Mouse (Mus musculus) forebrain, embryonic 15.5 days (tissue): ENCODE results near the gene Isyna1. TPM values are rescaled to one million over a fixed set of nuclear protein-coding genes. Genes with fewer than 3 reads are reported as not detected.

Experiments used
- ATAC-seq: fragments of 200-750 bp; cut with Nextera tagmentation; replicated peaks from 2 replicates; pipeline ENCODE4 v1.8.0; 2017; ENCODE audit warnings: mild to moderate bottlenecking, moderate TSS enrichment, moderate library complexity
- H3K27ac ChIP-seq: fragments of 300-500 bp; sonication (generic); replicated peaks from 2 replicates; pipeline ENCODE4 v1.5.1; 2015; ENCODE audit warnings: mild to moderate bottlenecking, inconsistent platforms
- H3K27me3 ChIP-seq: fragments of 300-500 bp; sonication (generic); 2 replicates; pipeline ENCODE4 v1.6.1; 2015; ENCODE audit warnings: inconsistent platforms
- H3K36me3 ChIP-seq: fragments of 300-500 bp; sonication (generic); 2 replicates; pipeline ENCODE4 v1.6.1; 2015; ENCODE audit warnings: mild to moderate bottlenecking, inconsistent platforms
- H3K4me1 ChIP-seq: fragments of 300-500 bp; sonication (generic); 2 replicates; pipeline ENCODE4 v1.6.1; 2015; ENCODE audit warnings: inconsistent platforms
- H3K4me2 ChIP-seq: fragments of 300-500 bp; sonication (generic); replicated peaks from 2 replicates; pipeline ENCODE4 v1.6.1; 2015; ENCODE audit warnings: mild to moderate bottlenecking, inconsistent platforms
- H3K4me3 ChIP-seq: fragments of 300-500 bp; sonication (generic); 2 replicates; pipeline ENCODE4 v1.5.1; 2015; ENCODE audit warnings: mild to moderate bottlenecking, inconsistent platforms
- H3K9ac ChIP-seq: fragments of 300-500 bp; sonication (generic); replicated peaks from 2 replicates; pipeline ENCODE4 v1.6.1; 2015; ENCODE audit warnings: mild to moderate bottlenecking, inconsistent platforms
- H3K9me3 ChIP-seq: fragments of 300-500 bp; sonication (generic); 2 replicates; pipeline ENCODE4 v1.6.1; 2016; ENCODE audit warnings: inconsistent platforms
- WGBS: fragments of 180-500 bp; shearing (Covaris S2); methylation state at CpG from one replicate; pipeline ENCODE4 v1.1.7; 2015; ENCODE audit warnings: mixed read lengths; 5-methylcytosine and 5-hydroxymethylcytosine counted together
- polyA plus RNA-seq: library from polyadenylated mRNA; unstranded; fragments of >200 nt; fragmentation: Nextera tagmentation; extraction: Ambion mirVana; gene quantifications from 2 replicates; pipeline ENCODE4 v1.2.1, GENCODE M21; 2015

Isyna1 gene
- polyA plus RNA-seq, 1 experiment from 2014 or later, result 116 TPM

GRCm38 (mm10) chr8:70618888-70619334, 24.7 kb downstream of the Isyna1 start:
- H3K27me3 ChIP-seq, result 0 out of 2 replicates have a peak, but pooled peaks cover 3% of the 10 kb centered on the region
- 38% methylated on average over 9 of the region's 9 CpGs for WGBS
- no peak for ATAC-seq

GRCm38 (mm10) chr8:70622220-70622619, 28.0 kb downstream of the Isyna1 start:
- 64% methylated on average over 3 of the region's 3 CpGs for WGBS
- Histone ChIP-seq H3K9ac (no peak overlapping the region), H3K4me2 (no peak overlapping the region), H3K27ac (no peak overlapping the region), H3K9me3 (no peaks in the 10 kb centered on the region), H3K27me3 (0 out of 2 replicates have a peak, but pooled peaks cover 3% of the 10 kb centered on the region), H3K4me3 (no peak overlapping the region), H3K36me3 (no peaks in the 10 kb centered on the region), H3K4me1 (no peaks in the 10 kb centered on the region)
- ATAC-seq, result no peak

More at GRCm38 (mm10) chr8:70618888-70619334, 24.7 kb downstream of the Isyna1 start:
- Histone ChIP-seq H3K4me2 (no peak overlapping the region), H3K9me3 (no peaks in the 10 kb centered on the region), H3K4me3 (no peak overlapping the region), H3K27ac (no peak overlapping the region), H3K36me3 (no peaks in the 10 kb centered on the region), H3K4me1 (no peaks in the 10 kb centered on the region), H3K9ac (no peak overlapping the region)

- Histone ChIP-seq H3K4me3 (no peak overlapping the region), H3K4me2 (no peak overlapping the region), H3K9me3 (no peaks in the 10 kb centered on the region), H3K36me3 (no peaks in the 10 kb centered on the region), H3K4me1 (peaks cover 10% of the 10 kb centered on the region), H3K27me3 (0 out of 2 replicates have a peak, but pooled peaks cover 3% of the 10 kb centered on the region), H3K9ac (no peak overlapping the region), H3K27ac (no peak overlapping the region)
- WGBS, result 17% methylated on average over 5 of the region's 5 CpGs
- no peak for ATAC-seq
Measured at GRCm38 (mm10) chr8:70625104-70625503, 30.9 kb downstream of the Isyna1 start.

- Histone ChIP-seq H3K27me3 (0 out of 2 replicates have a peak, but pooled peaks cover 6% of the 10 kb centered on the region), H3K4me2 (no peak overlapping the region), H3K9ac (no peak overlapping the region), H3K36me3 (no peaks in the 10 kb centered on the region), H3K4me1 (peaks cover 21% of the 10 kb centered on the region), H3K9me3 (no peaks in the 10 kb centered on the region), H3K27ac (no peak overlapping the region), H3K4me3 (no peak overlapping the region)
- no peak for ATAC-seq
- 93% methylated on average over 5 of the region's 5 CpGs for WGBS
Measured at GRCm38 (mm10) chr8:70627041-70627440, 32.9 kb downstream of the Isyna1 start.

GRCm38 (mm10) chr8:70628986-70629490, 34.9 kb downstream of the Isyna1 start:
- H3K27ac ChIP-seq, result peak overlapping the region; percentile 47
- 0 out of 2 replicates have a peak, but pooled peaks cover 6% of the 10 kb centered on the region for H3K27me3 ChIP-seq
- no peaks in the 10 kb centered on the region for H3K36me3 ChIP-seq
- peaks cover 23% of the 10 kb centered on the region for H3K4me1 ChIP-seq
- ATAC-seq, result no peak
- 63% methylated on average over 7 of the region's 7 CpGs for WGBS
- H3K4me2 ChIP-seq, result peak overlapping the region; percentile 56
- H3K9ac ChIP-seq, result peak overlapping the region; percentile 45
- peak overlapping the region; percentile 46 for H3K4me3 ChIP-seq
- no peaks in the 10 kb centered on the region for H3K9me3 ChIP-seq

GRCm38 (mm10) chr8:70629574-70630531, 35.7 kb downstream of the Isyna1 start:
- WGBS, result under 1% methylated on average over 60 of the region's 60 CpGs
- Histone ChIP-seq H3K27me3 (0 out of 2 replicates have a peak, but pooled peaks cover 6% of the 10 kb centered on the region), H3K9me3 (no peaks in the 10 kb centered on the region), H3K4me1 (peaks cover 25% of the 10 kb centered on the region), H3K4me3 (peak overlapping the region; percentile 46), H3K4me2 (peak overlapping the region; percentile 56), H3K9ac (peak overlapping the region; percentile 45), H3K27ac (peak overlapping the region; percentile 52), H3K36me3 (no peaks in the 10 kb centered on the region)
- ATAC-seq, result peak; percentile 94

GRCm38 (mm10) chr8:70630532-70631381, 36.6 kb downstream of the Isyna1 start:
- peak; percentile 11; the same call in 1 of the 2 replicates for ATAC-seq
- Histone ChIP-seq H3K9ac (no peak overlapping the region), H3K27ac (no peak overlapping the region)

GRCm38 (mm10) chr8:70631436-70631835, 37.3 kb downstream of the Isyna1 start:
- no peak overlapping the region for H3K9ac ChIP-seq
- 21% methylated on average over 24 of the region's 24 CpGs for WGBS
- no peak for ATAC-seq
- H3K27ac ChIP-seq, result no peak overlapping the region
- H3K4me1 ChIP-seq, result peaks cover 25% of the 10 kb centered on the region
- no peak overlapping the region for H3K4me3 ChIP-seq
- no peaks in the 10 kb centered on the region for H3K36me3 ChIP-seq
- H3K9me3 ChIP-seq, result no peaks in the 10 kb centered on the region
- no peak overlapping the region for H3K4me2 ChIP-seq
- 0 out of 2 replicates have a peak, but pooled peaks cover 6% of the 10 kb centered on the region for H3K27me3 ChIP-seq

More at GRCm38 (mm10) chr8:70630532-70631381, 36.6 kb downstream of the Isyna1 start:
- Histone ChIP-seq H3K4me2 (peak overlapping the region; percentile 56; the same call in 1 of the 2 replicates), H3K27me3 (0 out of 2 replicates have a peak, but pooled peaks cover 6% of the 10 kb centered on the region), H3K4me3 (no peak overlapping the region), H3K36me3 (no peaks in the 10 kb centered on the region), H3K9me3 (no peaks in the 10 kb centered on the region), H3K4me1 (peaks cover 25% of the 10 kb centered on the region)
- 13% methylated on average over 22 of the region's 22 CpGs for WGBS

GRCm38 (mm10) chr8:70632346-70632892, 38.2 kb downstream of the Isyna1 start, which contains the start of gene Gdf15:
Gdf15 (minus strand) TSS chr8:70632456.
- no peaks in the 10 kb centered on the region for H3K36me3 ChIP-seq
- H3K27me3 ChIP-seq, result 0 out of 2 replicates have a peak, but pooled peaks cover 6% of the 10 kb centered on the region
- H3K4me3 ChIP-seq, result no peak within 1 kb of the TSS
- no peak within 1 kb of the TSS for H3K4me2 ChIP-seq
- H3K4me1 ChIP-seq, result peaks cover 25% of the 10 kb centered on the region
- no peak within 1 kb of the TSS for H3K27ac ChIP-seq
- 83% methylated on average over 6 of the region's 6 CpGs for WGBS
- H3K9ac ChIP-seq, result no peak within 1 kb of the TSS
- H3K9me3 ChIP-seq, result no peaks in the 10 kb centered on the region
- no peak for ATAC-seq

- H3K27ac ChIP-seq, result no peak overlapping the region
- H3K4me1 ChIP-seq, result peaks cover 25% of the 10 kb centered on the region
- 0 out of 2 replicates have a peak, but pooled peaks cover 6% of the 10 kb centered on the region for H3K27me3 ChIP-seq
- no peak overlapping the region for H3K9ac ChIP-seq
- no peaks in the 10 kb centered on the region for H3K36me3 ChIP-seq
- H3K9me3 ChIP-seq, result no peaks in the 10 kb centered on the region
- H3K4me3 ChIP-seq, result no peak overlapping the region
- no peak overlapping the region for H3K4me2 ChIP-seq
- 55% methylated on average over 6 of the region's 6 CpGs for WGBS
- no peak for ATAC-seq
Measured at GRCm38 (mm10) chr8:70634066-70634465, 39.9 kb downstream of the Isyna1 start.

GRCm38 (mm10) chr8:70635527-70635926, 41.4 kb downstream of the Isyna1 start:
- no peak for ATAC-seq
- H3K4me3 ChIP-seq, result no peak overlapping the region
- no peak overlapping the region for H3K9ac ChIP-seq
- 76% methylated on average over 6 of the region's 6 CpGs for WGBS
- no peak overlapping the region for H3K27ac ChIP-seq
- 0 out of 2 replicates have a peak, but pooled peaks cover 6% of the 10 kb centered on the region for H3K27me3 ChIP-seq
- no peak overlapping the region for H3K4me2 ChIP-seq
- no peaks in the 10 kb centered on the region for H3K9me3 ChIP-seq
- no peaks in the 10 kb centered on the region for H3K36me3 ChIP-seq
- peaks cover 13% of the 10 kb centered on the region for H3K4me1 ChIP-seq
